Mouse (Mus musculus): Measurements from ENCODE around the gene Hecw2.

The Hecw2 gene

GRCm38 (mm10) chr1:54110920-54111605 is 83.9 kb downstream of the Hecw2 start:
- no peak for DNase-seq

- no peak for DNase-seq
Measured at GRCm38 (mm10) chr1:54109255-54109654, 85.7 kb downstream of the Hecw2 start.

GRCm38 (mm10) chr1:54106756-54107155 is 88.2 kb downstream of the Hecw2 start:
- no peak for DNase-seq

- no peak for DNase-seq
Measured at GRCm38 (mm10) chr1:54079708-54080107, 115.3 kb downstream of the Hecw2 start.

- DNase-seq = no peak
Measured at GRCm38 (mm10) chr1:54074456-54074855, 120.5 kb downstream of the Hecw2 start.

- DNase-seq = no peak
Measured at GRCm38 (mm10) chr1:54070121-54070520, 124.8 kb downstream of the Hecw2 start.

- no peak for DNase-seq
Measured at GRCm38 (mm10) chr1:54068248-54068647, 126.7 kb downstream of the Hecw2 start.

GRCm38 (mm10) chr1:54065434-54065833 is 129.5 kb downstream of the Hecw2 start:
- no peak for DNase-seq

GRCm38 (mm10) chr1:54061078-54061477 is 133.9 kb downstream of the Hecw2 start:
- no peak for DNase-seq

GRCm38 (mm10) chr1:54059731-54060130 is 135.2 kb downstream of the Hecw2 start:
- DNase-seq = no peak

- DNase-seq = no peak
Measured at GRCm38 (mm10) chr1:54052771-54053170, 142.2 kb downstream of the Hecw2 start.

- no peak for DNase-seq
Measured at GRCm38 (mm10) chr1:54046923-54047322, 148.0 kb downstream of the Hecw2 start.

GRCm38 (mm10) chr1:54039062-54039461 is 155.9 kb downstream of the Hecw2 start:
- DNase-seq = peak; percentile 50

GRCm38 (mm10) chr1:54017686-54018085 is 177.3 kb downstream of the Hecw2 start:
- peak; percentile 11 for DNase-seq

GRCm38 (mm10) chr1:54015739-54016138 is 179.2 kb downstream of the Hecw2 start:
- DNase-seq = peak; percentile 9

- DNase-seq = no peak
Measured at GRCm38 (mm10) chr1:54012414-54012813, 182.6 kb downstream of the Hecw2 start.

GRCm38 (mm10) chr1:54009418-54010064 is 185.4 kb downstream of the Hecw2 start:
- DNase-seq = no peak

GRCm38 (mm10) chr1:54005860-54006386 is 189.0 kb downstream of the Hecw2 start:
- no peak for DNase-seq

GRCm38 (mm10) chr1:54003288-54003687 is 191.7 kb downstream of the Hecw2 start:
- DNase-seq = no peak

- no peak for DNase-seq
Measured at GRCm38 (mm10) chr1:54002077-54002476, 192.9 kb downstream of the Hecw2 start.

GRCm38 (mm10) chr1:53997239-53997638 is 197.7 kb downstream of the Hecw2 start:
- DNase-seq = no peak

- DNase-seq = peak; percentile 42
Measured at GRCm38 (mm10) chr1:53986185-53986892, 208.6 kb downstream of the Hecw2 start.

- peak; percentile 60 for DNase-seq
Measured at GRCm38 (mm10) chr1:53978514-53978831, 216.5 kb downstream of the Hecw2 start.

Data from lung, postnatal 14 days (tissue).